Mouse (Mus musculus) gastrocnemius, adult 2 months (tissue): ENCODE data around the gene Inpp5k. TPM values are rescaled to one million over a fixed set of nuclear protein-coding genes. Genes with fewer than 3 reads are reported as not detected.
A peak's percentile ranks its signal among the peaks of the same experiment; 100 is the strongest.

ENCODE experiments used
- DNase-seq: peaks from one replicate; pipeline ENCODE4 v3.0.0; 2022
- H3K27ac ChIP-seq: fragments of 200-600 bp; 2 replicates; pipeline ENCODE4 v1.8.1; 2022; ENCODE audit warnings: mild to moderate bottlenecking
- H3K4me3 ChIP-seq: fragments of 200-600 bp; 2 replicates; pipeline ENCODE4 v1.8.1; 2022; ENCODE audit warnings: mild to moderate bottlenecking, moderate library complexity
- CTCF ChIP-seq: fragments of 200-600 bp; IDR thresholded peaks from 2 replicates; pipeline ENCODE4 v1.8.1; 2022; ENCODE audit warnings: antibody characterized with exemption, mild to moderate bottlenecking, moderate library complexity
- intact Hi-C: fragments of 180-260 bp; cut with DNase I; formaldehyde crosslinking; loops from one replicate; pipeline ENCODE4 v1.15.1; 2025
- long read RNA-seq, 2 experiments: library from polyadenylated mRNA; stranded (forward); transcript quantifications; one replicate each; pipeline ENCODE4 v2.0.0; 2021
- total RNA-seq, 2 experiments: library from RNA; stranded (reverse); gene quantifications; 2 replicates each; pipeline ENCODE4 v1.2.3; 2021

Gene Inpp5k
- 10 to 100 TPM; 25.9 to 27.4 TPM for total RNA-seq
- long read RNA-seq, experiment 1, transcript Inpp5k-201 (12 exons, 2,679 nt), result major isoform, 40 of 43 reads
- long read RNA-seq, experiment 1, partial matches to known transcripts, result 1 of 43 reads
- long read RNA-seq, experiment 1, other reads (novel, unspliced or antisense), result 1 of 43 reads
- long read RNA-seq, experiment 2, transcript Inpp5k-201 (12 exons, 2,679 nt), result major isoform, 54 of 59 reads
- long read RNA-seq, experiment 2, partial matches to known transcripts, result 1 of 59 reads
- long read RNA-seq, experiment 2, other reads (novel, unspliced or antisense), result 3 of 59 reads

GRCm38 (mm10) chr11:75630645-75631229, at the start of gene Inpp5k:
TSS of gene Inpp5k (plus strand) at chr11:75630988.
- H3K27ac ChIP-seq, result peak within 1 kb of the TSS; percentile 85
- intact Hi-C loops, result loop anchor here (1.0 to 5.0 kb wide), 2 partner anchors 49 to 122 kb away; partner anchors contain the start of gene Crk
- DNase-seq, result peak; percentile 97
- no peak for TF ChIP-seq CTCF
- peak within 1 kb of the TSS; percentile 83 for H3K4me3 ChIP-seq

GRCm38 (mm10) chr11:75581495-75582149, 49.2 kb upstream of the Inpp5k start:
- H3K4me3 ChIP-seq, result no peak overlapping the region
- no peak for DNase-seq

GRCm38 (mm10) chr11:75583521-75583920, 47.3 kb upstream of the Inpp5k start:
- no peak for DNase-seq
- Histone ChIP-seq H3K27ac (no peak overlapping the region), H3K4me3 (no peak overlapping the region)
- intact Hi-C loops, result no loop called here
- TF ChIP-seq CTCF, result no peak

More at GRCm38 (mm10) chr11:75581495-75582149, 49.2 kb upstream of the Inpp5k start:
- TF ChIP-seq CTCF, result no peak
- intact Hi-C loops, result no loop called here
- no peak overlapping the region for H3K27ac ChIP-seq

- no peak for DNase-seq
- no peak overlapping the region for H3K27ac ChIP-seq
- TF ChIP-seq CTCF, result no peak
- H3K4me3 ChIP-seq, result no peak overlapping the region
- intact Hi-C loops, result loop anchor here (5.0 kb wide), 1 partner anchor 97 kb away; no protein-coding TSS in a partner anchor
Measured at GRCm38 (mm10) chr11:75585061-75585460, 45.7 kb upstream of the Inpp5k start.

- TF ChIP-seq CTCF, result no peak
- intact Hi-C loops, result loop anchor here (5.0 kb wide), 1 partner anchor 96 kb away; no protein-coding TSS in a partner anchor
- no peak for DNase-seq
- Histone ChIP-seq H3K27ac (no peak overlapping the region), H3K4me3 (no peak overlapping the region)
Measured at GRCm38 (mm10) chr11:75585978-75586377, 44.8 kb upstream of the Inpp5k start.

GRCm38 (mm10) chr11:75586963-75587362, 43.8 kb upstream of the Inpp5k start:
- TF ChIP-seq CTCF, result no peak
- Histone ChIP-seq H3K27ac (peak overlapping the region; percentile 98), H3K4me3 (no peak overlapping the region)
- intact Hi-C loops, result loop anchor here (5.0 kb wide), 1 partner anchor 95 kb away; no protein-coding TSS in a partner anchor
- no peak for DNase-seq

GRCm38 (mm10) chr11:75587493-75588284, 43.1 kb upstream of the Inpp5k start, which contains the start of gene Pitpna:
TSS of gene Pitpna (plus strand) at chr11:75588097.
- TF ChIP-seq CTCF, result no peak; the same call in 1 of the 2 replicates

GRCm38 (mm10) chr11:75588285-75588941, 42.4 kb upstream of the Inpp5k start:
- DNase-seq, result peak; percentile 46
- intact Hi-C loops, result loop anchor here (5.0 kb wide), 1 partner anchor 94 kb away; no protein-coding TSS in a partner anchor
- no peak for TF ChIP-seq CTCF
- H3K27ac ChIP-seq, result peak overlapping the region; percentile 98
- peak overlapping the region; percentile 99 for H3K4me3 ChIP-seq

More at GRCm38 (mm10) chr11:75587493-75588284, 43.1 kb upstream of the Inpp5k start, which contains the start of gene Pitpna:
- Histone ChIP-seq H3K27ac (peak within 1 kb of the TSS; percentile 98), H3K4me3 (peak within 1 kb of the TSS; percentile 99)
- intact Hi-C loops, result loop anchor here (5.0 kb wide), 1 partner anchor 95 kb away; no protein-coding TSS in a partner anchor
- peak; percentile 98 for DNase-seq

GRCm38 (mm10) chr11:75592612-75593011, 38.2 kb upstream of the Inpp5k start:
- H3K27ac ChIP-seq, result peak overlapping the region; percentile 44
- DNase-seq, result peak; percentile 54
- no peak overlapping the region for H3K4me3 ChIP-seq
- intact Hi-C loops, result no loop called here
- TF ChIP-seq CTCF, result no peak

- DNase-seq, result peak; percentile 40
- peak overlapping the region; percentile 94 for H3K27ac ChIP-seq
- intact Hi-C loops, result no loop called here
- no peak for TF ChIP-seq CTCF
- no peak overlapping the region for H3K4me3 ChIP-seq
Measured at GRCm38 (mm10) chr11:75594431-75594830, 36.4 kb upstream of the Inpp5k start.

GRCm38 (mm10) chr11:75595404-75595803, 35.4 kb upstream of the Inpp5k start:
- DNase-seq, result no peak
- no peak for TF ChIP-seq CTCF
- Histone ChIP-seq H3K27ac (peak overlapping the region; percentile 94), H3K4me3 (peak overlapping the region; percentile 55; the same call in 1 of the 2 replicates)
- intact Hi-C loops, result no loop called here
